Mouse (Mus musculus): ENCODE results near the gene Tmem184c. TPM values are rescaled to one million over a fixed set of nuclear protein-coding genes. Genes with fewer than 3 reads are reported as not detected.

Gene Tmem184c
- 66.5 and 77.3 TPM in 2 replicates for polyA plus RNA-seq (2014; fragmentation: Nextera tagmentation; extraction: Ambion mirVana)

DNA sequence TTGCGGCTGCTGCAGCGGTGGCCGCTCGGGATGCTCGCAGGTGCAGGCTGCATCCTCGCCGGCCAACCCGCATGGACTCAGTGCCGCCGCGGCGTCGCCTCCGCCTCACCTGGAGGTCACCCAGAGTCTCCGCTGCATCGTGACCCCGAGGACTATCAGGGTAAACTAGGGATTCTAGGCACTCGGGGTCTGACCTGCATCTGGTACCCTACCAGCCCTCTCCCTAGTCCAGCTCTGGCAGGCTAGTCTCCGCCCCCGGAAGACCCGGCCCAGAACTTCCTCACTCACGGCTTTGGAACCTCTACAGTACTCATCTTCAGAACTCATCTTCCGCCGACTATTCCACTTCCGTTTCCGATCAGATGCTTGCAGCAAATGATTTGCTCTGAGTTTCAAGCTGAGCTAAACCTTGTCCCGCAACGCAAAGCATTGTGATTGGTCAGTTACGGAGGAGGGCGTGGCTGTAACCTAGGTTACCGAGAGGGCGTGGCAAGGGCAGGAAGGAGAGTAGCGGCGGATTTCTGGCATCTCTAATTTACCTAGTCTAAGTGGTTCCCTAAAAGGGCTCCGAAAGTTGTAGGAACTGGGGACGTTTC is at the start of gene Tmem184c:
Tmem184c (minus strand) TSS at position 325 of the 596 bp plus-strand sequence.
- peak within 1 kb of the TSS; percentile 74 for H3K4me3 ChIP-seq (replicated peaks; ENCODE audit: low read depth, low read length)
- no peaks in the 10 kb centered on the region for H3K27me3 ChIP-seq (ENCODE audit: control insufficient read depth, insufficient read depth, low read length)
- peak within 1 kb of the TSS; percentile 67 for H3K9ac ChIP-seq (replicated peaks; ENCODE audit: low read length)
- DNase-seq (peak; percentile 97), ATAC-seq (ENCODE audit: low FRiP score, low TSS enrichment) (peak; percentile 97)
- peak within 1 kb of the TSS; percentile 86 for H3K4me2 ChIP-seq (ENCODE audit: low read length)
- no peaks in the 10 kb centered on the region for H3K9me3 ChIP-seq (ENCODE audit: control insufficient read depth, low read length)
- H3K27ac ChIP-seq (replicated peaks; ENCODE audit: low read depth, low read length) = peak within 1 kb of the TSS; percentile 80
- WGBS = under 1% methylated on average over 36 of the region's 36 CpGs
- H3K36me3 ChIP-seq (ENCODE audit: control insufficient read depth, insufficient read depth, low read length) = peaks cover 3% of the 10 kb centered on the region
- peaks cover 14% of the 10 kb centered on the region for H3K4me1 ChIP-seq (ENCODE audit: control insufficient read depth, insufficient read depth, low read length)

- Histone ChIP-seq H3K4me2 (ENCODE audit: low read length) (no peak overlapping the region), H3K9me3 (ENCODE audit: control insufficient read depth, low read length) (no peaks in the 10 kb centered on the region), H3K27ac (replicated peaks; ENCODE audit: low read depth, low read length) (no peak overlapping the region), H3K4me3 (replicated peaks; ENCODE audit: low read depth, low read length) (no peak overlapping the region), H3K4me1 (ENCODE audit: control insufficient read depth, insufficient read depth, low read length) (no peaks in the 10 kb centered on the region), H3K9ac (replicated peaks; ENCODE audit: low read length) (no peak overlapping the region), H3K36me3 (ENCODE audit: control insufficient read depth, insufficient read depth, low read length) (no peaks in the 10 kb centered on the region), H3K27me3 (ENCODE audit: control insufficient read depth, insufficient read depth, low read length) (no peaks in the 10 kb centered on the region)
- no peak for ATAC-seq (ENCODE audit: low FRiP score, low TSS enrichment)
- DNase-seq = no peak
- 86% methylated on average over 4 of the region's 4 CpGs for WGBS
Observed at GRCm38 (mm10) chr8:77659534-77660080, 49.1 kb upstream of the Tmem184c start.

DNA sequence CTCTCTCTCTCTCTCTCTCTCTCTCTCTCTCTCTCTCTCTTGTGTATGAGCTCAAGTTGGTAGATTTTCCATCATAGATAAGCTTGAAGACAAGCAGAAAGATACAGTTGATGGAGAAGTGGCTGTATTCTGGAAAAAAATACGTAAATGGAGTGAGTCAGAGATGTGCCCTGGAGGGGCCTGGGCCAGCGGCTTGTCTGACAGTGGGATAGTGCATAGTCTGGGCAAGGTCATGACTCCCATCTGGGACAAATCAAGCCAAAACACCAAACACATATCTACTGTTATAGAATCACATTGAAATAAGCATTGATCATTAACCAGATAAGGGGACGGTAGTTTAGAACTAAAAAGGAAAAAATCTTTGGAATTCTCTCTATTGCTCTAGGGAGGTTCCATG is 47.9 kb upstream of the Tmem184c start:
- Histone ChIP-seq H3K27me3 (ENCODE audit: control insufficient read depth, insufficient read depth, low read length) (no peaks in the 10 kb centered on the region), H3K9me3 (ENCODE audit: control insufficient read depth, low read length) (no peaks in the 10 kb centered on the region), H3K27ac (replicated peaks; ENCODE audit: low read depth, low read length) (no peak overlapping the region), H3K9ac (replicated peaks; ENCODE audit: low read length) (no peak overlapping the region), H3K36me3 (ENCODE audit: control insufficient read depth, insufficient read depth, low read length) (no peaks in the 10 kb centered on the region), H3K4me1 (ENCODE audit: control insufficient read depth, insufficient read depth, low read length) (no peaks in the 10 kb centered on the region), H3K4me2 (ENCODE audit: low read length) (no peak overlapping the region), H3K4me3 (replicated peaks; ENCODE audit: low read depth, low read length) (no peak overlapping the region)
- WGBS = 95% methylated on average over 3 of the region's 3 CpGs
- DNase-seq (no peak), ATAC-seq (ENCODE audit: low FRiP score, low TSS enrichment) (no peak)

GRCm38 (mm10) chr8:77650646-77651190 is 40.2 kb upstream of the Tmem184c start:
- WGBS = 52% methylated on average over 1 of the region's 1 CpGs
- Histone ChIP-seq H3K4me2 (ENCODE audit: low read length) (no peak overlapping the region), H3K4me1 (ENCODE audit: control insufficient read depth, insufficient read depth, low read length) (no peaks in the 10 kb centered on the region), H3K27me3 (ENCODE audit: control insufficient read depth, insufficient read depth, low read length) (no peaks in the 10 kb centered on the region), H3K9me3 (ENCODE audit: control insufficient read depth, low read length) (no peaks in the 10 kb centered on the region), H3K36me3 (ENCODE audit: control insufficient read depth, insufficient read depth, low read length) (no peaks in the 10 kb centered on the region), H3K4me3 (replicated peaks; ENCODE audit: low read depth, low read length) (no peak overlapping the region), H3K27ac (replicated peaks; ENCODE audit: low read depth, low read length) (no peak overlapping the region), H3K9ac (replicated peaks; ENCODE audit: low read length) (no peak overlapping the region)
- DNase-seq (no peak), ATAC-seq (ENCODE audit: low FRiP score, low TSS enrichment) (no peak)

DNA sequence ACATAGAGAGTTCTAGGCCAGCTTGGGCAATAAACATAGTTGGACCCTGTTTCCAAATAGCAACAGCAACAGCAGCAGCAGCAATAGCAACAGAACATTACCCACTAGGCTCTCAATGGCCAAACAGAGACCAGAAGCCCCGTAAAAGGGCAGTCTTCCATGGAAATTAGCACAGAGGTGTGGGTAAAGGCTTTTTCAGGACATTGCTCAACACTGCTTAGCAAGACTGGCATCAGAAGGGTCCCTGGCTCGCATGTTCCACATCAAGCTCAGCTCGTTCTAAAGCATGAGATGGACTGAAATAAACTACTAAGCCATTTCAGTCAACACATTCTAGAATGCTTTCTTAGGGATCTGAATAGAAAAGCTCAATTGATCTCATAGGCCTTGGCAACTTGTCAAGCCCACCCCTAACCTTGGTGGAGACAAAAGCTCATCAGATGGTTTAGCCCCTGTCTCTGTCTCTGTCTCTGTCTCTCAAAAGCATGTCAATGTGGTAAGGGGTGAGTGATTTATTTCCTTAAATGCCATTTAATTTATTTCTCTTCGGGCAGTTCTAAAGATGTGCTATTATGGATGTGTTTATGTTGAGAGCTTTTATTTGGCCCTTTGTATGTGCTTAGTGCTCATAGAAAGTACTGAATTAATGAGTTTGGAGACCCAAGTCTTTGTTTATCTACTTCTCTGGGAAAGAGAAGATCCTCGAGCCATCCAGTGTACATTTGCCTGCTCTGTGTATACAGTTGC is 29.8 kb upstream of the Tmem184c start:
- H3K9ac ChIP-seq (replicated peaks; ENCODE audit: low read length) = no peak overlapping the region
- no peak overlapping the region for H3K4me2 ChIP-seq (ENCODE audit: low read length)
- no peaks in the 10 kb centered on the region for H3K27me3 ChIP-seq (ENCODE audit: control insufficient read depth, insufficient read depth, low read length)
- WGBS = 67% methylated on average over 5 of the region's 5 CpGs
- H3K4me3 ChIP-seq (replicated peaks; ENCODE audit: low read depth, low read length) = no peak overlapping the region
- ATAC-seq (ENCODE audit: low FRiP score, low TSS enrichment) = no peak
- no peaks in the 10 kb centered on the region for H3K36me3 ChIP-seq (ENCODE audit: control insufficient read depth, insufficient read depth, low read length)
- no peak overlapping the region for H3K27ac ChIP-seq (replicated peaks; ENCODE audit: low read depth, low read length)
- no peaks in the 10 kb centered on the region for H3K4me1 ChIP-seq (ENCODE audit: control insufficient read depth, insufficient read depth, low read length)
- no peaks in the 10 kb centered on the region for H3K9me3 ChIP-seq (ENCODE audit: control insufficient read depth, low read length)
- no peak for DNase-seq

DNA sequence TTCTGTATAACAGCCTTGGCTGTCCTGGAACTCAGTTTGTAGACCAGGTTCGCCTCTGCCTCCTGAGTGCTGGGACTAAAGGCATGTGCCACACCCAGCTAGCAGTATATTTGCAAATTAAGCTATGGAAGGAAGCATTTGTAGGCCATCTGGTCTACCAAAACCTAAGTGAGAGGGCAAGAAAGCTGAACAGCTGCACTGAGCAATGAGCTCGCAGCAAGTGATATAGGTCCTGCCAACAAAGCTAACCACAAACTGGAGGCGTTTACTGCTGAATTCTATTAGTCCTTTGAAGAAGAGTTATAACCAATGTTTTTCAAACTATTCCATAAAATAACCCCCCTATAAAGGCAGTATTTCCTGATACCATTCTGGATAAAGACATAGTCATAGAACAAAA is 27.1 kb upstream of the Tmem184c start:
- H3K27ac ChIP-seq (replicated peaks; ENCODE audit: low read depth, low read length) = no peak overlapping the region
- WGBS = 96% methylated on average over 3 of the region's 3 CpGs
- no peak for DNase-seq
- H3K9me3 ChIP-seq (ENCODE audit: control insufficient read depth, low read length) = no peaks in the 10 kb centered on the region
- H3K27me3 ChIP-seq (ENCODE audit: control insufficient read depth, insufficient read depth, low read length) = no peaks in the 10 kb centered on the region
- H3K4me3 ChIP-seq (replicated peaks; ENCODE audit: low read depth, low read length) = no peak overlapping the region
- H3K4me1 ChIP-seq (ENCODE audit: control insufficient read depth, insufficient read depth, low read length) = no peaks in the 10 kb centered on the region
- H3K36me3 ChIP-seq (ENCODE audit: control insufficient read depth, insufficient read depth, low read length) = no peaks in the 10 kb centered on the region
- no peak overlapping the region for H3K4me2 ChIP-seq (ENCODE audit: low read length)
- no peak overlapping the region for H3K9ac ChIP-seq (replicated peaks; ENCODE audit: low read length)
- no peak for ATAC-seq (ENCODE audit: low FRiP score, low TSS enrichment)

DNA sequence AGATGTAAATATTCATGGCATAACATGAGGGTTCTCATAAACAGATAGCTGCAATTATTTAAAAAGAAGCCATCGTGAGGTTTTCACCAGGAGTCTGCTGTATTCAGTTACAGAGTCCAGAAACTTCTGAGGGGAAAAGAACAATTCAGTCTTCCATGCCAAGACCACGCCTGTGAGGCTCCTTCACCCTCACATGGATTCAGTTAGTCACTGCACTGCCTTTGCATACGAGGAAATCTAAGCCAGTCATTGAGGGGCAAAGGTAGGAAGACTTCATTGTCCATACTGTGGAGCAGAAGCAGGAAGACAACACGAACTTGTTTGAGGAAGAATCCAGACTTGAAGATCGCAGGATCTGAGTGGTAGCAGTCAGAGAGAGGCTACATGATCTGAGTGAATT is 23.5 kb upstream of the Tmem184c start:
- ATAC-seq (ENCODE audit: low FRiP score, low TSS enrichment) (no peak), DNase-seq (no peak)
- H3K27ac ChIP-seq (replicated peaks; ENCODE audit: low read depth, low read length) = no peak overlapping the region
- H3K9ac ChIP-seq (replicated peaks; ENCODE audit: low read length) = no peak overlapping the region
- no peaks in the 10 kb centered on the region for H3K4me1 ChIP-seq (ENCODE audit: control insufficient read depth, insufficient read depth, low read length)
- no peak overlapping the region for H3K4me3 ChIP-seq (replicated peaks; ENCODE audit: low read depth, low read length)
- no peaks in the 10 kb centered on the region for H3K36me3 ChIP-seq (ENCODE audit: control insufficient read depth, insufficient read depth, low read length)
- H3K4me2 ChIP-seq (ENCODE audit: low read length) = no peak overlapping the region
- no peaks in the 10 kb centered on the region for H3K27me3 ChIP-seq (ENCODE audit: control insufficient read depth, insufficient read depth, low read length)
- 84% methylated on average over 5 of the region's 5 CpGs for WGBS
- no peaks in the 10 kb centered on the region for H3K9me3 ChIP-seq (ENCODE audit: control insufficient read depth, low read length)

- Histone ChIP-seq H3K27me3 (ENCODE audit: control insufficient read depth, insufficient read depth, low read length) (no peaks in the 10 kb centered on the region), H3K27ac (replicated peaks; ENCODE audit: low read depth, low read length) (no peak overlapping the region), H3K36me3 (ENCODE audit: control insufficient read depth, insufficient read depth, low read length) (no peaks in the 10 kb centered on the region), H3K4me1 (ENCODE audit: control insufficient read depth, insufficient read depth, low read length) (no peaks in the 10 kb centered on the region), H3K4me3 (replicated peaks; ENCODE audit: low read depth, low read length) (no peak overlapping the region), H3K9ac (replicated peaks; ENCODE audit: low read length) (no peak overlapping the region), H3K9me3 (ENCODE audit: control insufficient read depth, low read length) (no peaks in the 10 kb centered on the region), H3K4me2 (ENCODE audit: low read length) (no peak overlapping the region)
- ATAC-seq (ENCODE audit: low FRiP score, low TSS enrichment) (no peak), DNase-seq (no peak)
- WGBS = 89% methylated on average over 2 of the region's 2 CpGs
Observed at GRCm38 (mm10) chr8:77633211-77633610, 22.7 kb upstream of the Tmem184c start.
